Mouse (Mus musculus) c-Kit-positive CD71-negative TER-119-negative erythroid progenitor cells, embryonic 14.5 days (primary cell): ENCODE measurements around the gene Dock6.
A peak's percentile ranks its signal among the peaks of the same experiment; 100 is the strongest.
"Not testable (repeated sequence)": the region's sequence is repeated elsewhere in the genome, so short reads cannot be mapped to it uniquely, and the experiment has no call there.

ENCODE experiments used
- DNase-seq: peaks from one replicate; pipeline ENCODE4 v3.0.0-alpha.2; 2013; ENCODE audit warnings: low read depth

Dock6 gene

DNA sequence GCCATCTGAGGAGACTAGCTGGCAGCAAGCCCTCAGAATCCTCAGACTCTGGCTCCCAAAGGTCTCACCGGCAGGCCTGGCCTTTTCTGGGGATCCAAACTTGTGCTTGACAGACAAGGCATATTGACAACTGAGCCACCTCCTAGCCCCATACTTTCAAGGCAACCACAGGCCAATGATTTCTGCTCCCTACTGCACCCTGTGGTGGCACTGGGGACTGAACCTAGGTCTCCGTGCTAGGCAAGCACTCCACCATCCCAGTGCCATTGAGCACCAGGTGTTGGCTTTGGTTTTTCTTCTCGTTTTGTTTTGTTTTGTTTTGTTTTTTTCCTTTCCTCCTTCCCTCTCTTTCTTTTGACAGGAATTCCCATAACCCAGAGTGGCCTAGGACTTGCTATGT, 43.9 kb downstream of the Dock6 start:
- no peak for DNase-seq

- DNase-seq, result no peak
These were observed 45.5 kb downstream of the Dock6 start for GRCm38 (mm10) chr9:21806976-21807375.

GRCm38 (mm10) chr9:21806363-21806762, 46.1 kb downstream of the Dock6 start:
- no peak for DNase-seq

DNA sequence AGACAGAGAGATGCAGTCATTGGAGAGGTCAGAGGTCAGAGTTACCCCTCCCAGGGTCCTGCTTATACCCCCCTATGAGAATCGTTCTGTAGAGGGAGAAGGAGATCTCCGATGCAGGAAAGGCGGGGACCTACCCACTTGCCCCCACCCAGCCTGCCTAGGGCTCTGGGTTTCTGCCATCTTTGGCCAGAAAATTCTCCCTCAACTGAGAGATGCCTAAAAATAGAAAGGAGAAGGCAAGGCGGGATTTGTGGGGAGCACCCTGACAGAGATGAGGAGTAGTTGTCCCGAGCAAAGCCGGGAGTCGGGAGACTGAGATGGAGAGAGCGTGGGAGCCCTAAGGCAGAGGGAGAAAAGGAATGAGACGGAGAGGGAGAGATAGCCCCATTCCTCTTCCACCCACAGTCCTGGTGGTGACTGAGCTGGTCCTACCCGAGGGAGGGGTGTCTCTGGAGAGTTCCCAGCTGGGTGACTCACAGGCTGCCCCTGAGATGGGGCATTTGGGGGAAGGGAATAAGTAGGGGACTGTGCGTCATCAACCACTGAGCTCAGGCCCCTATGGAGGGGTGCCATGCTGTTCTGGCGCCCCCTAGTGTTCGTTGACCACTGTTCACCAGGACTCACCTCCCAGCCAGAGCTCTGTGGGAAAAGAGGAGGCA, 48.3 kb downstream of the Dock6 start:
- peak; percentile 83 for DNase-seq

DNA sequence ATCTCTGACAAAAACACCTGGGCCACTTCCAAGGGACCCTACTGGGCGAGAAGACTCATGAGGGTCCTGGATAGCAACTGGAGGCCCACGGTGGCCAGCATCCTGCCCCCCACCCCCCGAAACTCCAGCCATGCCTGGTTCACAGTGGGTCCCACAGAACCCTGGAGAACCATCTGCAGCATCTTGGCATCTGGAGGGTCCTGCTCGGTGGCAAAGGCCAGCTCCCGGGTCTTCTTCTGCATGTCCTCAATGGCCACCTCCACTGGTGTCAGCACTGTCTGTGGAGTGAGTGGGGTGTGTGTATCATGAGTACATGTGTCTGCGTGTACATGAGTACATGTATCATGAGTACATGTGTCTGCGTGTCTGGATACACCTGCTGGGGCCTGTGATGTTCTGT, 50.8 kb downstream of the Dock6 start:
- no peak for DNase-seq

GRCm38 (mm10) chr9:21801121-21801520, 51.3 kb downstream of the Dock6 start:
- no peak for DNase-seq

DNA sequence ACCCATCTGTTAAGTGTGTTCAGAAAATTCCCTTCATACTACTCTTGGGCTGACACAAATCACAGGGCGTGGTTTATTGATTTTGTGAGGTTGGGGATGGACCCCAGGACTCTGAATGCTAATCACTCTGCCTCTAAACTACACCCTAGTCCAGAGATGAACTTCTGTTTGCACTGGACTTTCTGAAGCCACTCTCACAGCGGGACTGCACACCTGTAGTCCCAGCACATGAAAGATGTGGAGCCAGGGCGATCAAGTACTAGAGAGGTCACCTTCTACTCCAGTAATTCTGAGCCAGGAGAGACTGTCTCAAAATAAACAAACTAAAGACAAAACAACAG, 53.5 kb downstream of the Dock6 start:
- DNase-seq, result no peak

DNA sequence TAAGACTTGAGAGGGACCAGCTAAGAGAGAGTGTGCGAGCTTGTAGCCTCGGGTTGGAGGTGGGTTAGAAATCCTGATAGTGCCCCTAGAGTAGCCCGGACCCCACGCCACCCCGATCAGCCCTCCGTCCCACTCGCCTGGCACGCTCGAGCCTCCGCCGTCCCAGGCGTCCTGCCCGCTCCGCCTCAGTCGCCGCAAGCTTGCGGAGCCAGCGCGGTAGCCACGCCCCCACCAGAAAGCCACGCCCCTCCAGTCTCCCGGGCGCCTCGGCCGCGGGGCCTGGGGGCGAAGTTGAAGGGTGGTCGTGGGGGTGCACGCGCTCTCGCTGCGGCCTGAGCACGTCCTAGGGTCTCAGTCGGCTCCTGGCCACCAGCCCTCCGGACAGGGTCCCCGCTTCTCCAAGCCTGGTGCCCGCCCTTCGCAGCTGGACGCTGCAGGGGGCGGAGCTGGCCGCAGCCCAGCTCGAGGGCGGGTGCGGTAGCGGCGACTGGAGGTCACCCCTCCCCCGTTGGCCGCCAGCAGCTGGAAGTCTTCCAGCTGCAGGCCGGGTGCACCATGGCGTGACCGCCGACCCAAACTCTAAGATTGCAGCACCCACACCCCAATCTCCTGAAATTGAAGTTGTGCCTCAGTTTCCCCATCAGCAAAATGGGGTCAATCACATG, 54.0 kb downstream of the Dock6 start, which contains the start of gene Kank2:
Gene Kank2, minus strand, starts transcription at position 400 of the 665 bp plus-strand sequence.
- peak; percentile 35 for DNase-seq

DNA sequence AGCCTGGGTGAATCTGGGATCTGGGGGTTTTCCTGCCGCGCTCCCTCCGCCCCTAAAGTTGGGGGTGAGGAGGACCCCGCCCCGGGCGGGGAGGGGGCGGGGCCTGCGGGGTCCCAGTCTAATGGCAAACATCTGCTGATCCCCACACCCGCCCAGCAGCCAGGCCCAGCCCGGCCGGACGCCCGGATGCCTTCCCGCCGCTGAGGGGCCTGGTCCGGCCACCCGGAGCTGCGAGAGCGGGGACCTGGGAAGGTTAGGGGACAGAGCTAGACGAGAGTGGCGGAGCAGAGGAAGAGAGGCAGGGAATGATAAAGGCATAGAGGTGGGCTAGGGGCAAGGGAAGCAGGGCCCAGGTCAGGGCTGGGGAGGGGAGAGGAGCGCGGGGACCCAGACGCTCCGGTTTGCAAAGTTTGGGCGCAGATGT, 54.5 kb downstream of the Dock6 start:
- DNase-seq, result no peak

DNA sequence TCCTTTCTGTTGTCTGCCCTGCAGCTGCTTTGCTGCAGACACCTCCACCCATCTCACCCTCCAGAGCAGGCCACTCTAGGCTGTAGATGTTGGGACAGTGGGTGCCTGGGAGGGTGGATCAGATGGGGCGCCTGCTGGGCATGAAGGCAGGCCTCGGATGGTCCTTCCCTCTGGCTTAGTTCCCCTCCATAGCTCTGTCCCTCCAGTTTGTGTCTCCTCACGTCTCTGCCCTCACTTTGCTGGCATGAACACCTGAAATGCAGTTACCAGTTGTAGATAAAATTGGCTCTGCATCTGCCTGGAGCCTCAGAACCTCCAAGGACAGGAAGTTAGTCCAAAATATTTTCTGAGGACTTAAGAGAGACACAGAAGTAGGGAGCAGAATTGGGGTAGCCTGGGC, 55.5 kb downstream of the Dock6 start:
- no peak for DNase-seq

DNA sequence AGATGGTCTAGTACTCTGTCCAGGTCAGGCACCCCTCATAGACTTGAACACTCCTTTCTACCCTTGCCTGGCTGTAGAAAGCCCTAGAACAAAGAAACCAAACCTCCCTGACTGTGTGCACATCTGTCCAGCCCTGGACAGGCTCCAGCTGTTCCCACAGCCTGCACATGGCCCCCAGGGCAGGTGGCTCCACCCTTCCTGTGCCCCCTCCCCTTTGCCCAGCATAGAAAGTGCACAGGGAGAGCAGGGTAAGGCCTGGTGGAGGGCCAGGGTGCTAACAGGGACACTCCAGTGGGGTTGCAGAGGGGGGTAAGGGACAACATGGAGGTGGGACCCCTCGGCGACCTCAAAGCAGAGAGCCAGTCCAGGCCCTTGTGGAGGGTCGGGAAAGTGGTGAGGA, 56.2 kb downstream of the Dock6 start:
- no peak for DNase-seq

GRCm38 (mm10) chr9:21795579-21795978, 56.9 kb downstream of the Dock6 start:
- DNase-seq, result no peak

DNA sequence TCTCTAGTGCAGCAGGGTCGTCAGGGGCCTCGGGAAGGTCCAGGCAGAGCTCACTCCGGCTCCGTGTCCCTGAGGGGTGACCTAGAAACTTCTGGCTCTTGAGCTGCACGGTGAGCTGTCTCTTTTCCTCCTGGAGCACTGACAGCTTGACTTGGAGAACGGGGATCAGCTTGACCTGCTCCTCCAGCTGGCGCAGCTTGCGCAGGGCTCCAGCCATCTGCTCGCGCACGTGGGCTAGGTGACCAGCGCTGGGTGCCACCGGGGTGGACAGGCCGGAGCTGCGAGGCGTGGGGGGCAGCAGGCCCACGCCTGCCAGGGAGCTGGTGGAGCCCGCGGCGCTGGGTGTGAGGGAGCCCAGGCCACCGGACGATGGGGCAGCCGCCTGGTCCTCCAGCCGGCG, 57.5 kb downstream of the Dock6 start:
- no peak for DNase-seq

DNA sequence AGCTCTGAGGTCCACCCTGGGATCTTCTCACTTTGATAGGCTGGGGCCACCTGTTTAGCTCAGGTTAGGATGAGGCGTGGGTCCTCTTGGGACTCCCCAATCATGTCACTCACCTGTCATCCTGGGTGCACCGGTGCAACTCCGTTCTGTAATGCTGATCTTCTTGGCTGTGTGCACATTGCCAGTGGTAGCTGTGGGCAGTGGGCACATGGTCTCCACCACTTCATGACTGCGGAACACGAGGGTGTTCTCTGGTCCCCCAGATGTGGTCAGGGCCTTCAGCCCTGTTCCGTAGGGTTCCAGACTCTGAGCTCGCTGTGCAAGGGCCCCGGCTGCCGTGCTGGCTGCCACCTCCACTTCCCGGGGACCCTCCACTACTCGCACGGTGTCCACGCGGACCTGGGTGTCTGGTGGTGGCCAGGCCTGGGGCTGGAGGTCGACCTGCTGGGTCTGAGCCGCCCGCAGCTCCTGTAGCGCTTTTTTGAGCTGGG, 58.0 kb downstream of the Dock6 start:
- no peak for DNase-seq

- DNase-seq, result not testable (repeated sequence)
These were observed 58.9 kb downstream of the Dock6 start for GRCm38 (mm10) chr9:21793507-21793906.

GRCm38 (mm10) chr9:21792644-21793043, 59.8 kb downstream of the Dock6 start:
- DNase-seq, result no peak

GRCm38 (mm10) chr9:21791861-21792260, 60.6 kb downstream of the Dock6 start:
- no peak for DNase-seq

DNA sequence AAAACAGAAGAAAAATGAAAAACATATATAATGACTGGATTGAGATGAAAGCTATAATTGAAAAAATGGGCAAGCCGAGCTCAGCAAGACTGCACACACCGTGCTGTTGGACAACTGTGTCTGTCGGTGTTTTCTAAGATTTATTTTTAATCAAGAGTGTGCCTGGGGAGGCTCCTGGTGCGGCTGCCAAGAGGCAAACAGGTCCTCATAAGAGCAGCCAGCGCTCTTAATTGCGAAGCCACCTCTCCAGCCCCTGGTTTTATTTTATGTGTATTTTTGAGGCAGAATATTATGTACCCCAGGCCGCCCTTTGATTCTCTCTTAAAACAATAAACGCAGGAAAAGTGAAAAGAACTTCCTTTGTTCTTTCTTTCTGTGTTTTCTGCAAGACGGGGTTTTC, 64.2 kb downstream of the Dock6 start:
- no peak for DNase-seq

DNA sequence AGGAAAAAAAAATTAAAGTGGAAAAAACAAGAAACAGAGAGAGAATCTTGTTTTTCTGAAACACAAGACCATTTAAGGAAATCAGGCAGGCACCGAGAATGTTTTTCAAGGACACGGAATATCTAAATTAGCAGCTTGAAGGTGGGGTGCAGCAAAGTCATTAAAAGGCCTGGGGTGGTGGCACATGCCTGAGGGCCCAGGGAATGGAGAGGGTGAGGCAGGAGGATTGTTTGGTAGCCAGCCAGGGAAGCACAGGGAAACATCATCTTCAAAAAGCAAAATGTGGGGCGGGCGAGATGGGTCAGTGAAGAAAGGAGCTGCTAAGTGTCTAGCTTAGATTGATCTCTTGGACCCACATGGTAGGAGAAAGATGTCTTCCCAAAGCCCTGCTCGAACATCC, 64.8 kb downstream of the Dock6 start:
- DNase-seq, result no peak

DNA sequence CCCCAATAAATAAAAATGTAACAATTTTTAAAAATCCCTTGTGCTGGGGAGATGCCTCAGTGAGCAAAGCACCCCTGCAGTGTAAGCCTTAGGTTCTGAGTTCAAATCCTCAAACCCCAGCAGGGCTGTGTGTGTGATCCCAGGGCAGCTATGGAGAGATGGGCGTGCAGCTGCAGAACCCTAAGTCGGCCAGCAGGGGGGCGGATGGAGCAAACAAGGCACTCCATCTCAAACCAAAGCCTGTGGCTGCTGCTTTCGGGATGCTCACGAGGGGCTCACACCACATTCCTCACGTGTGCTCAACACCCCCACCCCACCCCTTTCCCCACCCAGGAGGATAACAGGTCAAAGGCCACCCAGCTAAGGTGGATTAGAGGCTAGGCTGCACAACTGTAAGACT, 65.5 kb downstream of the Dock6 start:
- DNase-seq, result peak; percentile 37

- not testable (repeated sequence) for DNase-seq
These were observed 66.1 kb downstream of the Dock6 start for GRCm38 (mm10) chr9:21786309-21786708.

GRCm38 (mm10) chr9:21784517-21785307, 67.7 kb downstream of the Dock6 start:
- DNase-seq, result no peak
